Mouse (Mus musculus): Measurements from ENCODE around the gene Mavs.

GRCm38 (mm10) chr2:131261481-131262212 lies 27.8 kb downstream of the Mavs start:
- TF ChIP-seq POLR2A (IDR thresholded peaks at IDR 0.05; ENCODE audit: borderline replicate concordance, extremely low read depth, low read depth, low read length) (no peak), CTCF (IDR thresholded peaks at IDR 0.05; ENCODE audit: insufficient read depth, low read length) (no peak)
